Mouse (Mus musculus) intestine, embryonic 14.5 days (tissue): ENCODE data around the gene Sod1. TPM values are rescaled to one million over a fixed set of nuclear protein-coding genes. Genes with fewer than 3 reads are reported as not detected.
"Not testable (repeated sequence)": the region's sequence is repeated elsewhere in the genome, so short reads cannot be mapped to it uniquely, and the experiment has no call there.

Experiments
- ATAC-seq: fragments of 200-750 bp; cut with Nextera tagmentation; replicated peaks from 2 replicates; pipeline ENCODE4 v1.8.0; 2017; ENCODE audit warnings: low read depth, moderate number of reproducible peaks, moderate TSS enrichment, moderate library complexity; ENCODE audit not compliant: low FRiP score, low TSS enrichment
- DNase-seq: peaks from one replicate; pipeline ENCODE4 v3.0.0-alpha.2; 2018; ENCODE audit warnings: low spot score
- H3K27ac ChIP-seq: fragments of 300-500 bp; sonication (generic); 2 replicates; pipeline ENCODE4 v1.5.1; 2014; ENCODE audit warnings: low read depth, mild to moderate bottlenecking, control low read depth
- H3K27me3 ChIP-seq: fragments of 300-500 bp; sonication (generic); replicated peaks from 2 replicates; pipeline ENCODE4 v1.6.1; 2014; ENCODE audit warnings: low read length, control low read depth; ENCODE audit not compliant: control insufficient read depth, insufficient read depth
- H3K36me3 ChIP-seq: fragments of 300-500 bp; sonication (generic); 2 replicates; pipeline ENCODE4 v1.6.1; 2014; ENCODE audit warnings: low read length, control low read depth; ENCODE audit not compliant: control insufficient read depth, insufficient read depth
- H3K4me1 ChIP-seq: fragments of 300-500 bp; sonication (generic); replicated peaks from 2 replicates; pipeline ENCODE4 v1.6.1; 2014; ENCODE audit warnings: low read length, control low read depth, mixed read lengths; ENCODE audit not compliant: control insufficient read depth, insufficient read depth
- H3K4me2 ChIP-seq: fragments of 300-500 bp; sonication (generic); 2 replicates; pipeline ENCODE4 v1.6.1; 2014; ENCODE audit warnings: low read length
- H3K4me3 ChIP-seq: fragments of 300-500 bp; sonication (generic); 2 replicates; pipeline ENCODE4 v1.5.1; 2014; ENCODE audit warnings: low read depth, low read length, control low read depth, mixed read lengths
- H3K9ac ChIP-seq: fragments of 300-500 bp; sonication (generic); 2 replicates; pipeline ENCODE4 v1.6.1; 2014; ENCODE audit warnings: mild to moderate bottlenecking, low read length
- H3K9me3 ChIP-seq: fragments of 300-500 bp; sonication (generic); 2 replicates; pipeline ENCODE4 v1.6.1; 2016; ENCODE audit warnings: low read length, control low read depth; ENCODE audit not compliant: control insufficient read depth
- WGBS: fragments of 180-500 bp; shearing (Covaris S2); extraction: QIAGEN DNeasy Blood & Tissue Kit; methylation state at CpG from one replicate; pipeline ENCODE4 v1.1.7; 2014; 5-methylcytosine and 5-hydroxymethylcytosine counted together
- polyA plus RNA-seq: library from polyadenylated mRNA; unstranded; fragments of >200 nt; fragmentation: Nextera tagmentation; extraction: Ambion mirVana; gene quantifications from 2 replicates; pipeline ENCODE4 v1.2.1, GENCODE M21; 2014

Sod1 gene
- polyA plus RNA-seq, 1 experiment from 2014 or later, result 1,355 TPM

DNA sequence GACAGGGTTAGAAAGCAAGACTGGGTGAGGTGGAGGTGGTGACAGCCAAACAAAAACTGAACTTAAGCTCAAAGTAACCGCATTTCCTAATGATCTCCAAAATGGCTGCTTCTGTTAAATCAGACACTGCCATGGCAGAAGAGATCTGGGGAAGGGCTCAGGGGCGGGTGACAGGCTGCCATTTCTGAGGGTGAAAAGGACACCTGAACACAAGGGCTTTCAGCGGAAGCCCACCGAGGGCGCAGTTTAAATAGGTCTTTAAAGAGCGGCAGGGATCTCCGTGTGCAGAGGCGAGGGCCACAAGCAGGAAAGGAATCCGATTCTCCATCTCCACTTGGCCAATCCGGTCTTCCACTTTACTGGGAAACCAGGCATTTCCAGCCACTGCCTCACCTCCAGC lies 13.1 kb downstream of the Sod1 start:
- H3K36me3 ChIP-seq, result peaks cover 30% of the 10 kb centered on the region

DNA sequence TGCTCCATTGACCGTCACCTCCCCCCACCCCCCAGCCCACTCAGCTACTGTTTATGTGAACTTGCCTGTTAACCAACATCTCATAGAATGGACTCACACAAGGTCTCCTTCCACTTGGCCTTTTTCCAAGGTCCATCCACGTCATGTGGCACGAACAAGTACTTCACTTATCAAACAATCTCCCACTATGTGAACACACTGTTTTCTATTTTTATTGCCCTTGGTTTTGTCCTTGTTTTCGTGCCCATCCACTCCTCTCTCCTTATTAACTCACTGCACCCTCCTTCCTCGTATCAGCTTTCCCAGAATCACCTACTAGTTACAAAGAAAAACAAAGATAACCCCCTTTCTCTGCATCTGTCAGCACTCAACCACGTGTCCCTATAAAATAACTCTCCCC lies 14.1 kb downstream of the Sod1 start:
- H3K27ac ChIP-seq, result no peak overlapping the region
- DNase-seq (no peak), ATAC-seq (no peak)
- no peaks in the 10 kb centered on the region for H3K9me3 ChIP-seq
- no peak overlapping the region for H3K4me2 ChIP-seq
- no peaks in the 10 kb centered on the region for H3K27me3 ChIP-seq
- no peak overlapping the region for H3K4me3 ChIP-seq
- WGBS, result 70% methylated on average over 6 of the region's 6 CpGs
- H3K9ac ChIP-seq, result no peak overlapping the region
- H3K4me1 ChIP-seq, result no peaks in the 10 kb centered on the region
- peaks cover 30% of the 10 kb centered on the region for H3K36me3 ChIP-seq

More for the DNA sequence above, 13.1 kb downstream of the Sod1 start:
- Histone ChIP-seq H3K27me3 (no peaks in the 10 kb centered on the region), H3K9me3 (no peaks in the 10 kb centered on the region), H3K4me2 (no peak overlapping the region), H3K4me3 (no peak overlapping the region), H3K4me1 (no peaks in the 10 kb centered on the region), H3K9ac (no peak overlapping the region), H3K27ac (no peak overlapping the region)
- 92% methylated on average over 10 of the region's 10 CpGs for WGBS
- no peak for ATAC-seq
- no peak for DNase-seq

- Histone ChIP-seq H3K9ac (no peak overlapping the region), H3K4me2 (no peak overlapping the region), H3K36me3 (peaks cover 31% of the 10 kb centered on the region), H3K27me3 (no peaks in the 10 kb centered on the region), H3K4me3 (no peak overlapping the region), H3K4me1 (no peaks in the 10 kb centered on the region), H3K27ac (no peak overlapping the region), H3K9me3 (no peaks in the 10 kb centered on the region)
- no peak for ATAC-seq
- DNase-seq, result no peak
- 90% methylated on average over 3 of the region's 3 CpGs for WGBS
Measured at GRCm38 (mm10) chr16:90235188-90235587, 14.6 kb downstream of the Sod1 start.

- Histone ChIP-seq H3K27me3 (no peaks in the 10 kb centered on the region), H3K9me3 (no peaks in the 10 kb centered on the region), H3K27ac (no peak overlapping the region), H3K4me3 (no peak overlapping the region), H3K36me3 (peaks cover 65% of the 10 kb centered on the region), H3K4me1 (no peaks in the 10 kb centered on the region), H3K9ac (no peak overlapping the region), H3K4me2 (no peak overlapping the region)
- DNase-seq, result no peak
- 89% methylated on average over 6 of the region's 6 CpGs for WGBS
- no peak for ATAC-seq
Measured at GRCm38 (mm10) chr16:90239128-90239746, 18.7 kb downstream of the Sod1 start.

DNA sequence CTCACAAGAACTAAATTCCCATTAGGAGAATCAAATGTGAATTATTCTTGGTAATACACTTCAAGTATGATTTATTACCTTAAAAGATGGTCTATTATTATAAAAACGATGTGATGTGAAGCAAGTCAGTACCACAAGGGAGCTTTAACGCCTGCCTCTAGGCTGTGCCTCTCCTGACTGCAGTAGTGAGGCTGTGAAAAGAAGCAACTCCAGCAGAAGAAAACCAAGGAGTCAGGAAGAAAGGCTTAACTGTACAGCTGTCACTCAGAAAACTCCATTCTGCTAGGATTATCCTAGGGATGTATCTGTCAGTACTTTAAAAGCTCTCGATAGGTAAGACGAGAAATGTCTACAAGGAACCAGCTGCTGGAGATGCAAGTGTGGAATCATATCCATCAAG lies 21.3 kb downstream of the Sod1 start:
- no peak overlapping the region for H3K4me3 ChIP-seq
- H3K4me1 ChIP-seq, result no peaks in the 10 kb centered on the region
- no peak overlapping the region for H3K4me2 ChIP-seq
- no peak for DNase-seq
- no peaks in the 10 kb centered on the region for H3K9me3 ChIP-seq
- no peaks in the 10 kb centered on the region for H3K27me3 ChIP-seq
- no peak overlapping the region for H3K9ac ChIP-seq
- no peak for ATAC-seq
- no peak overlapping the region for H3K27ac ChIP-seq
- WGBS, result 86% methylated on average over 4 of the region's 4 CpGs
- peaks cover 82% of the 10 kb centered on the region for H3K36me3 ChIP-seq

- Histone ChIP-seq H3K4me2 (no peak overlapping the region), H3K27me3 (no peaks in the 10 kb centered on the region), H3K36me3 (peaks cover 90% of the 10 kb centered on the region), H3K4me3 (no peak overlapping the region), H3K9ac (no peak overlapping the region), H3K27ac (no peak overlapping the region), H3K4me1 (no peaks in the 10 kb centered on the region), H3K9me3 (no peaks in the 10 kb centered on the region)
- 84% methylated on average over 17 of the region's 17 CpGs for WGBS
- ATAC-seq (no peak), DNase-seq (no peak)
Measured at GRCm38 (mm10) chr16:90242426-90243304, 22.1 kb downstream of the Sod1 start.

- no peak overlapping the region for H3K27ac ChIP-seq
- H3K9ac ChIP-seq, result no peak overlapping the region
- ATAC-seq (no peak), DNase-seq (no peak)
- no peaks in the 10 kb centered on the region for H3K9me3 ChIP-seq
- no peaks in the 10 kb centered on the region for H3K4me1 ChIP-seq
- WGBS, result 91% methylated on average over 7 of the region's 7 CpGs
- H3K4me3 ChIP-seq, result no peak overlapping the region
- peaks cover 92% of the 10 kb centered on the region for H3K36me3 ChIP-seq
- H3K4me2 ChIP-seq, result no peak overlapping the region
- H3K27me3 ChIP-seq, result no peaks in the 10 kb centered on the region
Measured at GRCm38 (mm10) chr16:90250099-90250498, 29.5 kb downstream of the Sod1 start.

GRCm38 (mm10) chr16:90251256-90251655 lies 30.7 kb downstream of the Sod1 start:
- not testable (repeated sequence) for DNase-seq, ATAC-seq, H3K4me3 ChIP-seq, H3K4me1 ChIP-seq, H3K27ac ChIP-seq, H3K9me3 ChIP-seq, H3K4me2 ChIP-seq, H3K27me3 ChIP-seq, H3K9ac ChIP-seq
- peaks cover 89% of the 10 kb centered on the region for H3K36me3 ChIP-seq
- 88% methylated on average over 3 of the region's 3 CpGs for WGBS
